Mouse (Mus musculus) cerebellum, postnatal 25 days (tissue): ENCODE results near the gene Tnfrsf4.

Source experiments
- DNase-seq, 2 experiments: peaks; one replicate each; pipeline ENCODE4 v3.0.0; 2021; ENCODE audit warnings: mixed read lengths in 2 of 2

Gene Tnfrsf4

GRCm38 (mm10) chr4:156013637-156014036 is at the start of gene Tnfrsf4:
TSS of gene Tnfrsf4 (plus strand) at chr4:156013843.
- DNase-seq: no peak

DNA sequence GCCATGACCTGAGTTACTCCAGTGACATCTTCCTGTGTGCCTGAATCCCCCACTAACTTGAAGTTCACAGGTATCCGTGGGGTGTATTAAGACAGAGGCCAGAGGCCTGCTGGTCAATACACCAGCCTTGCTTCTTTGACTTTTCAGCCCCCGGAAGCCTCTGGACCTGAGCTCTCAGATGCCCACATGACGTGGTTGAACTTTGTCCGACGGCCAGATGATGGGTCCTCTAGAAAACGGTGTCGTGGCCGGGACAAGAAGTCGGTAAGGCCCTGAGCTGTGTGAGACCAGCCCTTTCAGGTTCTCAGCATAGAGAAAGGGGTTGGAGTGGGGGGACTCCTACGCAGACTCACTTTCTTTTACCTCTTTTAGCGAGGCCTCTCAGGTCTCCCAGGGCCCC is 49.2 kb upstream of the Tnfrsf4 start:
- no peak for DNase-seq

GRCm38 (mm10) chr4:155969043-155969653 is 44.5 kb upstream of the Tnfrsf4 start:
- no peak for DNase-seq

- no peak for DNase-seq
Measured at GRCm38 (mm10) chr4:155970286-155970685, 43.4 kb upstream of the Tnfrsf4 start.

- no peak for DNase-seq
Measured at GRCm38 (mm10) chr4:155972651-155973050, 41.0 kb upstream of the Tnfrsf4 start.

DNA sequence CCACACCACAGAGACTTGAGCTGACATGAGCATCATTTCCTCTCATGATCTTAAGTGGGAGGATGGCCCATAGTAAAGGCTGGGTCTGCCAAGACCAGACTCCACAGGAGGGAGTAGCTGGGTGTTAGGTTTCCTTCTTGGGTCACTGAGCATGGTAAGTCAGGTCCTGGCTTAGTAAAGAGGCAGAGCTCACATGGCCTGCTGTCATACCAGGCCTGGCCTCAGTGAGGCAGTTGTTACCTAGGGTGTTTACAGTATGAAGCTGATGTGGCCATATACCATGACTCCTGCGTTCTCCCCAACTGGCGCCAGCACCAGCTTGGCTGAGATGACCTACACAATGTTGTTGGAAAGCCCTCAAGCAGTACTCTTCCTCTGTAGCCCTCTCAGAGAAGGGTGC is 40.4 kb upstream of the Tnfrsf4 start:
- DNase-seq: no peak

GRCm38 (mm10) chr4:155981436-155982082 is 32.1 kb upstream of the Tnfrsf4 start:
- no peak for DNase-seq

DNA sequence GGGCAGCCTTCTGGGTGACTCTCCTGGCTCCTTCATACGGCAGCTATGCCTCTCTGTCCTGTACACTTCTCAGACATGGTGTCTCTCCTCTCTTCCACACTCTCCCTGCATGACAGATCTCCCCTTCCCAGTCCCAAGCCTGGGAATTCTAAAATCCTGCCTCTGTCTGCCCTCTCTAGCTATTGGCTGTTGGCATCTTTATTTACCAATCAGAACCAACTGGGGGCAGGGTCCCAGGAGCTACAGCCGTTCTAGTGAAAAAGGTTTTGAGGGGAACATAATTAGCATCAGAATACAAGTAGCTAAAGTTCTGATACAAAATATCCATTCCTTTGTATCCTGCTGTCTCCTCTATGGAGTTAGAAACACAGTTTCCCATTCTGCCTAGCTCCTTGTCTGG is 29.9 kb upstream of the Tnfrsf4 start:
- DNase-seq: no peak

DNA sequence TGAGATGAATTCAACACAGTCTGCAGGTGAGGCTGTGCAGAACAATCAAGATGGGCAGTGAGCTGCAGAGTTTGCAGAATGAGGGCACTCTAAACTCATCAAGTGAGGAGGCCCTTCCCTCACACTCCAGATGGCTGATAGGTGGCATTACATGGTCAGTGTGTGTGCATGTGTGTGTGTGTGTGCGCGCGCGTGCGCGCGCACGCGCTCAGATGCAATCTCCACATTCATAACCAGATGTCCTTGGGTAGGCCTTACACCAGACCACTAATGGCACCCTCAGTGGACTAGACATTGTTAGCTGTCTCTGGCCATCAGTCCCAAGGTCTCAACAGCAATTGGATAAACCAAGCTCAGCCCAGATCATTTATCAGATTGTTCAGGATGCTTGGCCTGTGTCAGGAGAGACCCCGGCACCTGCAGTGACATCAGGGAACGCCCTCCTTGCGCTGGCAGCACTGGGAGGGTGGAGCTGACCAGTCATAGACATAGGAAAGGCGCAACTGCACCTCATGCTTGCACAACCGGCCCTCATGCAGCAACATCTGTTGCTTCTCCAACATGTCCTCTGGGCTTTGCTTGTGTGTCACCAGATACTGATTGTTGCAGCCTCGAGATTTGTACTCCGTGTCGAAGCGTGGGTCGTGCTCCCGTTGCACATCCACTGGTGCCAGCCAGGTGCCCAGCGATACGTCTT is 22.3 kb upstream of the Tnfrsf4 start:
- DNase-seq: no peak

GRCm38 (mm10) chr4:155991908-155992230 is 21.8 kb upstream of the Tnfrsf4 start:
- DNase-seq: no peak

DNA sequence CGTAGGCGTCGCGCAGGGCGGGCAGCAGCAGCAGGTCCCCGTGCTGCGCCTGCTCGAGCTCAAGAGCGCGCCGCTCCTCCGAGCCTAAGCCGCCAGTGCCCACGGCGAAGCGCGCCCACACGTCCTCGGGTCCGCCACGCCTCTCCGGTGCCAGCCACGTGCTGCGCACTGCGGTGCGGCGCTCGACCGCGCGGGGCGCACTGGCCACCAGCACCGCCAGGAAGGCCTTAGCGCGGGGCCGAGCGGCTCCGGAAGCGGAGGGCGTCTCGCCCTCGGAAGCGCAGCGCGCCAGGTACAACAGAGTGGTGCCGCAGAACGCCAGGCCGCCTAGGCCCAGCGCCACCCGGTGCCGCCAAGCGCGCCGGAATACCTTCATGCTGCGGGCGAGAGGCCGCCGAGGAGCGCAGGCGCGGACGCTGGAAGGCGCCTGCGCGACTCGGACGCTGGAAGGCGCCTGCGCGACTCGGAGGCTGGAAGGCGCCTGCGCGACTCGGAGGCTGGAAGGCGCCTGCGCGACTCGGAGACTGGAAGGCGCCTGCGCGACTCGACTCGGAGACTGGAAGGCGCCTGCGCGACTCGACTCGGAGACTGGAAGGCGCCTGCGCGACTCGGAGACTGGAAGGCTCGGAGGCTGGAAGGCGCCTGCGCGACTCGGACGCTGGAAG is 21.3 kb upstream of the Tnfrsf4 start, which contains the start of the genes B3galt6 and Sdf4:
Gene B3galt6, minus strand, starts transcription at position 409 of the 665 bp plus-strand sequence.
Gene Sdf4, plus strand, starts transcription at position 632 of the 665 bp plus-strand sequence.
- peak; percentile 90 to 93 for DNase-seq

DNA sequence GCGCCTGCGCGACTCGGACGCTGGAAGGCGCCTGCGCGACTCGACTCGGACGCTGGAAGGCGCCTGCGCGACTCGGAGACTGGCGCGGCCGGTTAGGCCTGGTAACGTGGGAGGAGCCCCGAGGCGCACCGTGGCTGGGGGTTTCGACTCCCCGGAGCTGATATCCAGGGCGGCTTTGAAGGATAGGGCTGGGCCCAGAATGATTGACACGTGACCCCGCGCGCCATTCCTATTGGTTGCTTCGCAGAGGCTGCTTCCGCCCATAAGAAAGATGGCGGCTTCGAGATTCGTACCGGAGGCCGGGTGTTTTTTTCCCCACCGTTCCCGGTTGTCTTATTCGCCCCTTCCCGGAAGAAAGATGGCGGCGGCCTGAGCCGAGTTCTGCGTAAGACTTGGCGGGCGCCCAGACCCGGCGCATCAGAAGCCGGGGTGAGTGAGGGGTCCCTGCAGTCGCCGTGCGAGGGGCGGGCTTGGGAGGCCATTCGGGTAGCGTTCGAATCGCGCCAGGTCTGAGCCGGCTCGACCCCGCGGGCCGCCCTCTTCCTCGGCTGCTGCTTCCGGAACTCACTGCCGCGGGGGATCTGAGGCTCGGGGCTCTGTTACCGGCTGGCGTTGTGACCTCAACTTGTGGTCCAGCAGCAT is 20.6 kb upstream of the Tnfrsf4 start:
- peak; percentile 97 to 98 for DNase-seq

DNA sequence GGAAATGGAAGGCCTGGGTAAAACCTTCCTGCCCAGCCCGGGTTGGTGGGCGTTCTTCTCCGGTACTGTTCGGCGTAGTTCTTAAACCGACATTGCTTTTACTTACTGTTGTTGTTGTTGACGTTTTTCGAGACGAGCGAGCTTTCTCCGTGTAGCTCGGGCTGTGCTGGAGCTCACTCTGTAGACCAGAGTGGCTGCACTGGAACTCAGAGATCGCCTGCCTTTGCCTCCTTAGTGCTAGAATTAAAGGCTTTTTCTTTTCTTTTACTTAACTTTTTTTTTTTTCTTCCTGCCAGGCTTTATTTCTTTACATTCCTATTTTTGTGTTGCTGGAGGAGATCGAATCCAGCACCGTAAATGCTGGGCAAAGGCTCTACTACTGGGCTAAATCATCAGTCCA is 20.0 kb upstream of the Tnfrsf4 start:
- DNase-seq: no peak

- DNase-seq: no peak
Measured at GRCm38 (mm10) chr4:156004109-156004508, 9.5 kb upstream of the Tnfrsf4 start.

- no peak for DNase-seq
Measured at GRCm38 (mm10) chr4:156008369-156008768, 5.3 kb upstream of the Tnfrsf4 start.

DNA sequence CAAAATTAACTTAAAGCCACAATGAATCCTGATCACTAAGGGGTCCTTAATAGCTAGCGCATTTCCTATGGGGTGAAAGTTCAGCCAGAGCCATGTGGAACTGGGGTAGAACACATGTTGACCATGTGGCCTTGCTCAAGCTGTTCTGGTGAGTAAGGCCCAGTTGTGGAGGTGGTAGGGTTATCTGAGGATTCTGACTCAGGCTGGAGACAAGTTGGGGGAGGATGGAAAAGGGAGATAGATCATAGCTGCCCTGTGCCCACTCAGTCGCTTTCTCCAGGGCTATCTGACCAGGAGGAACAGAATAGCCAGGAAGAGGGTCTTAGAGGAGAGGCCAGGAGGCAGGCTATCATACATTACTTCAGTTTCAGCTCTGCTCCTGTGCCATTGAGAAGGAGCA is 793 bp downstream of the Tnfrsf4 start:
- DNase-seq: no peak

GRCm38 (mm10) chr4:156019771-156020170 is 6.1 kb downstream of the Tnfrsf4 start:
- peak in 1 of 2 experiments; percentile 52 for DNase-seq

DNA sequence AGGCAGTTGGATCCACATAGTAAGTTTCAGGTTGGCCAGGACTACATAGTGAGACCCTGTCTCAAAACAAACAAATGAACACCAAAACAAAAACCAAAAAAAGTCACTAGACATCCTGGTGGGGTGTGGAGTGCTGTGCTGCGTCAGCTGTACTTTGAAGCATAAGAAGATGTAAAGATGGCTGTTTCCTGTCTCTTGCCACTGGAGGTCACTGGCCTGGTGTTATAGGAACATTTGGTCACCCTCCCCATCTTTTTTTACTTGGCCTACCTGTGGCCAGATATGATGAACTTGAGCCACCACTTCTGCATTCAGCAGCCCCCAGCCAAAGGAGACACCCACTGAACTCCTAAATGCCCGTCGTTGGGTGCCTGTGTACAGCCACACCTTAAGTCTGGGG is 7.7 kb downstream of the Tnfrsf4 start:
- DNase-seq: no peak

DNA sequence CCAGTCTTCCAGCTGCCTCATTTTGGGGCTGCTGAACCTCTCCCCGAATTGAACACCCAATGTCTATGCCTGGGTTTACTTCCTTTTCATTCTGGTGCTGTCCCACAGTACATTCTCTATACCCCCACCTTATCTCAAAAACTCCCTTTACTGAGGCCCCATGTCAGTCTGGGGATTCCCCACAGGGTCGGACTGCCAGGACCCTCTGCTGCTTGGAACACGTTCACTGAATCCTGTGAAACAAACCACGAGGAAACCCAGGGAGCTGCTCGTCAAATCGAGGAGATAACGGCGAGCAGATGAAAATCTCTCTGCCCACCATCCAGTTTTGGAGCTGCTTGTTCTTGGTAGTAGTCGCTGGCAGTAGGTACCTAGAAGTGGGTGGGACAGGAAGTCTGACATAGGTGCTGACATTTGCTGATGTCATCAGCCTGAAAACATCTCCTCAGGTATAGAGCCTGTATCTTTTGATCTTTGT is 8.3 kb downstream of the Tnfrsf4 start:
- DNase-seq: no peak

DNA sequence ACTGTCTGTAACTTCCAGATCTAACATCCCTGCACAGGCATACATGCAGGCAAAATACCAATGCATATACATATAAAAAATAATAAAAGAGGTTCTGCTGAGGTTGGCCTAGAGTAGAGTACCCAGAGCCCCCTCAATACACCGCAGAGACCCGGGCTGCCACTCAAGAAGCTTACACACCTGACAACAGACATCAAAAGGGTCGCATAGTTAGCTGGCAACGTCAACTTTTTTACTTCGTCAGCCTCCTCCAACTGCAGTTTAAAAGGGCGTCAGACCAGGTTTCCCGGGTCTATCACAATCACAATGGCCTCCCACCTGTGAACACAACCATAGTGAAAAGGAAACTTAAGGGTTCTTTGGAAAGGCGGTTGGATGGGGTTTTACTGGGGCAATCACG is 9.9 kb downstream of the Tnfrsf4 start:
- DNase-seq: no peak

GRCm38 (mm10) chr4:156024184-156024583 is 10.5 kb downstream of the Tnfrsf4 start:
- DNase-seq: no peak

DNA sequence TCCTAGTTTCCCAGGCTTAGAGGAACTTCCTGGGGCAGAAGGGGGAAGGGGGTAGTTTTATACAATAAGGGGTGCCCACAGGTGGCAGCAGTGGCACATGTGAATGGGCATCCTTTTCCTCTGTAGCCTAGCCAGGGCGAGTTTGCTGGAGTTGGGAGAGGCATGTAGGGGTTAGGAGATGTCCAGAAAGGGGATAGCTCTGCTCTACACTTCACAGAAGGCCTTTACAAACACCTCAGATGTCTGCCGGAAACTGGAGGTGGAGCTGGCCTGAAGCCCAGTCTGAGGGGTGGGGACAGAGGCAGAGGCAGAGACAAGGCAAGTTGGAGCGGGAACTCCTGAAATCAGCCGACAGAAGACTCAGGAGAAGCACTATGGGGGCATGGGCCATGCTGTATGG is 12.4 kb downstream of the Tnfrsf4 start, which contains the start of gene Tnfrsf18:
Gene Tnfrsf18, plus strand, starts transcription at position 152 of the 400 bp plus-strand sequence.
- peak; percentile 30 to 55 for DNase-seq

GRCm38 (mm10) chr4:156028580-156028979 is 14.9 kb downstream of the Tnfrsf4 start:
- no peak for DNase-seq
